36 mouse cellular contexts compared by ENCODE assay signal in genomic region chr9:123486635-123487034, GRCm38 (mm10). TPM values are rescaled to one million over a fixed set of nuclear protein-coding genes. Genes with fewer than 3 reads are reported as not detected.
A peak's percentile ranks its signal among the peaks of the same experiment; 100 is the strongest.
DNase-seq lines count a peak whose midpoint lies in the region; ATAC-seq and TF ChIP-seq lines count a peak whose summit lies in the region.
"Had no signal": no experiment of that assay in that cellular context is flagged by ENCODE, and none has a peak within 500 bp of the region (broad histone marks: within the 10 kb centered on the region; RNA-seq: fewer than 3 reads in every experiment).

No protein-coding gene starts in this region.

- DNase-seq in embryonic facial prominence, embryonic 10.5 days (ENCODE audit: low spot score): no peak
- no peak for DNase-seq in heart, postnatal 4 days
- DNase-seq in G1E (ENCODE audit: low spot score): no peak
- DNase-seq in cerebellum, adult 11 months: no peak
- DNase-seq: adrenal gland, postnatal 10 days; cerebellum, adult 9-10 months; cerebellum, postnatal 36 days; forebrain, postnatal 0 days; gastrocnemius, postnatal 14 days; heart, adult 18-20 months; heart, postnatal 36 days; kidney, adult 2 months; kidney, postnatal 36 days; lung, adult 2 months; lung, postnatal 10 days; right cerebral cortex, postnatal 25 days; spleen, adult 18-20 months; thymus, adult 18-20 months; thymus, postnatal 36 days had no signal

- H3K9me3 ChIP-seq in embryonic facial prominence, embryonic 13.5 days: no peaks in the 10 kb centered on the region
- no peaks in the 10 kb centered on the region for H3K9me3 ChIP-seq in embryonic facial prominence, embryonic 10.5 days
- H3K9me3 ChIP-seq in heart, embryonic 13.5 days: no peaks in the 10 kb centered on the region
- no peaks in the 10 kb centered on the region for H3K9me3 ChIP-seq in G1E (replicated peaks)
- H3K9me3 ChIP-seq in hindbrain, embryonic 13.5 days: no peaks in the 10 kb centered on the region
- H3K9me3 ChIP-seq: embryonic facial prominence, embryonic 12.5 days; forebrain, embryonic 12.5 days; limb, embryonic 12.5 days; liver, embryonic 12.5 days; midbrain, embryonic 10.5 days; midbrain, embryonic 15.5 days; neural tube, embryonic 15.5 days had no signal

- TF ChIP-seq CTCF in G1E (IDR thresholded peaks at IDR 0.05; ENCODE audit: low read depth, low read length): no peak

- WGBS in embryonic facial prominence, embryonic 13.5 days: 59% methylated on average over 3 of the region's 3 CpGs
- 67% methylated on average over 3 of the region's 3 CpGs for WGBS in embryonic facial prominence, embryonic 10.5 days
- 76% methylated on average over 3 of the region's 3 CpGs for WGBS in heart, embryonic 13.5 days
- 76% methylated on average over 3 of the region's 3 CpGs for WGBS in hindbrain, embryonic 13.5 days

- 0 out of 2 replicates have a peak overlapping the region, but pooled peaks have one; percentile 5 for H3K4me2 ChIP-seq in embryonic facial prominence, embryonic 13.5 days
- no peak overlapping the region for H3K4me2 ChIP-seq in heart, embryonic 13.5 days
- no peak overlapping the region for H3K4me2 ChIP-seq in hindbrain, embryonic 13.5 days
- H3K4me2 ChIP-seq: embryonic facial prominence, embryonic 12.5 days; forebrain, embryonic 12.5 days; hindbrain, embryonic 14.5 days; limb, embryonic 12.5 days; liver, embryonic 12.5 days; midbrain, embryonic 15.5 days; neural tube, embryonic 15.5 days had no signal

- no peak overlapping the region for H3K9ac ChIP-seq in embryonic facial prominence, embryonic 13.5 days
- H3K9ac ChIP-seq in heart, embryonic 13.5 days: peak overlapping the region; percentile 19
- no peak overlapping the region for H3K9ac ChIP-seq in hindbrain, embryonic 13.5 days
- H3K9ac ChIP-seq: embryonic facial prominence, embryonic 12.5 days; forebrain, embryonic 12.5 days; forebrain, postnatal 0 days; hindbrain, embryonic 14.5 days; limb, embryonic 12.5 days; liver, embryonic 12.5 days; midbrain, embryonic 15.5 days; neural tube, embryonic 15.5 days had no signal

- H3K4me3 ChIP-seq in embryonic facial prominence, embryonic 13.5 days: no peak overlapping the region
- no peak overlapping the region for H3K4me3 ChIP-seq in embryonic facial prominence, embryonic 10.5 days
- no peak overlapping the region for H3K4me3 ChIP-seq in heart, embryonic 13.5 days
- H3K4me3 ChIP-seq in G1E (ENCODE audit: low read depth, low read length): no peak overlapping the region
- no peak overlapping the region for H3K4me3 ChIP-seq in hindbrain, embryonic 13.5 days
- H3K4me3 ChIP-seq: embryonic facial prominence, embryonic 12.5 days; erythroblast, embryonic 14.5 days; forebrain, embryonic 12.5 days; layer of hippocampus, adult 2 months; left cerebral cortex, adult 2 months; limb, embryonic 12.5 days; liver, embryonic 12.5 days; midbrain, embryonic 10.5 days; midbrain, embryonic 15.5 days; neural tube, embryonic 15.5 days had no signal

- peaks cover 43% of the 10 kb centered on the region for H3K36me3 ChIP-seq in embryonic facial prominence, embryonic 13.5 days
- H3K36me3 ChIP-seq in embryonic facial prominence, embryonic 10.5 days (replicated peaks): peaks cover 78% of the 10 kb centered on the region
- H3K36me3 ChIP-seq in heart, embryonic 13.5 days: peaks cover 53% of the 10 kb centered on the region
- H3K36me3 ChIP-seq in G1E (replicated peaks): peaks cover 91% of the 10 kb centered on the region
- H3K36me3 ChIP-seq in hindbrain, embryonic 13.5 days: no peaks in the 10 kb centered on the region
- H3K36me3 ChIP-seq: midbrain, embryonic 15.5 days; neural tube, embryonic 15.5 days had no signal

- peaks cover 50% of the 10 kb centered on the region for H3K4me1 ChIP-seq in embryonic facial prominence, embryonic 13.5 days
- peaks cover 54% of the 10 kb centered on the region for H3K4me1 ChIP-seq in embryonic facial prominence, embryonic 10.5 days
- H3K4me1 ChIP-seq in heart, embryonic 13.5 days: peaks cover 90% of the 10 kb centered on the region
- H3K4me1 ChIP-seq in G1E (ENCODE audit: insufficient read depth, low read depth, low read length): peaks cover 72% of the 10 kb centered on the region
- peaks cover 28% of the 10 kb centered on the region for H3K4me1 ChIP-seq in hindbrain, embryonic 13.5 days (replicated peaks)
- H3K4me1 ChIP-seq: midbrain, embryonic 15.5 days had no signal

- ATAC-seq in embryonic facial prominence, embryonic 13.5 days (ENCODE audit: insufficient number of reproducible peaks, insufficient read depth, low FRiP score, low TSS enrichment, low read depth): no peak
- ATAC-seq in heart, embryonic 13.5 days (ENCODE audit: extremely low read depth, insufficient number of reproducible peaks, low FRiP score, low TSS enrichment): no peak
- peak; percentile 47; the same call in 1 of the 2 replicates for ATAC-seq in G1E (ENCODE audit: extremely low read depth, insufficient number of reproducible peaks, low FRiP score, poor library complexity, severe bottlenecking)
- peak; percentile 19; the same call in 1 of the 2 replicates for ATAC-seq in megakaryocyte, adult 5-6 weeks (ENCODE audit: poor library complexity, severe bottlenecking)
- ATAC-seq in hindbrain, embryonic 13.5 days (ENCODE audit: low FRiP score): no peak
- ATAC-seq: forebrain, postnatal 0 days; liver, embryonic 12.5 days; midbrain, embryonic 15.5 days had no signal

- H3K27ac ChIP-seq in embryonic facial prominence, embryonic 13.5 days: no peak overlapping the region
- H3K27ac ChIP-seq in embryonic facial prominence, embryonic 10.5 days (replicated peaks): no peak overlapping the region
- H3K27ac ChIP-seq in heart, embryonic 13.5 days (replicated peaks): no peak overlapping the region
- no peak overlapping the region for H3K27ac ChIP-seq in hindbrain, embryonic 13.5 days
- H3K27ac ChIP-seq: embryonic facial prominence, embryonic 12.5 days; forebrain, embryonic 12.5 days; hindbrain, embryonic 14.5 days; layer of hippocampus, adult 2 months; left cerebral cortex, adult 2 months; limb, embryonic 12.5 days; liver, embryonic 12.5 days; macrophage; midbrain, embryonic 10.5 days; midbrain, embryonic 15.5 days; neural tube, embryonic 15.5 days had no signal

- H3K27me3 ChIP-seq in embryonic facial prominence, embryonic 13.5 days: no peaks in the 10 kb centered on the region
- no peaks in the 10 kb centered on the region for H3K27me3 ChIP-seq in embryonic facial prominence, embryonic 10.5 days (replicated peaks; ENCODE audit: low read depth, poor library complexity, severe bottlenecking)
- H3K27me3 ChIP-seq in heart, embryonic 13.5 days (replicated peaks): no peaks in the 10 kb centered on the region
- H3K27me3 ChIP-seq in G1E (ENCODE audit: insufficient read depth, low read length): no peaks in the 10 kb centered on the region
- H3K27me3 ChIP-seq in hindbrain, embryonic 13.5 days: no peaks in the 10 kb centered on the region
- H3K27me3 ChIP-seq: CH12.LX; embryonic facial prominence, embryonic 12.5 days; forebrain, embryonic 12.5 days; limb, embryonic 12.5 days; liver, embryonic 12.5 days; midbrain, embryonic 15.5 days; neural tube, embryonic 15.5 days had no signal

RNA-seq across cellular contexts. Expression of gene Limd1, which starts 8.1 kb away (rescaled TPM):
- polyA plus RNA-seq in embryonic facial prominence, embryonic 13.5 days (2015; fragmentation: Nextera tagmentation; extraction: Ambion mirVana): 47.0 and 50.2 TPM in 2 replicates
- 52.1 and 60.8 TPM in 2 replicates for polyA plus RNA-seq in embryonic facial prominence, embryonic 10.5 days (2016; fragmentation: Nextera tagmentation; extraction: Ambion mirVana)
- polyA plus RNA-seq in heart, embryonic 13.5 days (2015; fragmentation: Nextera tagmentation; extraction: Ambion mirVana): 34.6 and 36.1 TPM in 2 replicates
- 10 to 100 TPM; 49.1 to 53.5 TPM for total RNA-seq in heart, postnatal 4 days (2021)
- total RNA-seq in G1E (2014; fragmentation: Nextera tagmentation) (30.3 and 31.2 TPM in 2 replicates), G1E (2017) (22.8 and 24.9 TPM in 2 replicates)
- 12.8 and 14.0 TPM in 2 replicates for polyA plus RNA-seq in G1E (2012)
- total RNA-seq in megakaryocyte, adult 5-6 weeks (2015): 47.3 and 50.7 TPM in 2 replicates
- 48.5 and 49.2 TPM in 2 replicates for total RNA-seq in megakaryocyte, adult 5-6 weeks (2017)
- 17.3 and 18.1 TPM in 2 replicates for polyA plus RNA-seq in hindbrain, embryonic 13.5 days (2015; fragmentation: Nextera tagmentation; extraction: Ambion mirVana)

RNA-seq across cellular contexts. Expression of gene Sacm1l, which starts 42.9 kb away (rescaled TPM):
- 42.8 and 49.3 TPM in 2 replicates for polyA plus RNA-seq in embryonic facial prominence, embryonic 13.5 days (2015; fragmentation: Nextera tagmentation; extraction: Ambion mirVana)
- polyA plus RNA-seq in embryonic facial prominence, embryonic 10.5 days (2016; fragmentation: Nextera tagmentation; extraction: Ambion mirVana): 44.0 and 44.4 TPM in 2 replicates
- 37.6 and 41.7 TPM in 2 replicates for polyA plus RNA-seq in heart, embryonic 13.5 days (2015; fragmentation: Nextera tagmentation; extraction: Ambion mirVana)
- total RNA-seq in heart, postnatal 4 days (2021): 10 to 100 TPM; 44.6 to 47.0 TPM
- total RNA-seq in G1E (2014; fragmentation: Nextera tagmentation): 42.3 and 43.3 TPM in 2 replicates
- 54.7 and 59.7 TPM in 2 replicates for total RNA-seq in G1E (2017)
- polyA plus RNA-seq in G1E (2012): 1.8 and 2.0 TPM in 2 replicates
- total RNA-seq in megakaryocyte, adult 5-6 weeks (2015): 38.9 and 41.4 TPM in 2 replicates
- 46.1 and 49.5 TPM in 2 replicates for total RNA-seq in megakaryocyte, adult 5-6 weeks (2017)
- polyA plus RNA-seq in hindbrain, embryonic 13.5 days (2015; fragmentation: Nextera tagmentation; extraction: Ambion mirVana): 50.4 and 52.4 TPM in 2 replicates

Comparison
In these comparisons a context has a peak if more than half of its experiments do, and no peak if none do; other contexts are left out.
1. ATAC-seq: peak in G1E (single experiment) and megakaryocyte, adult 5-6 weeks (single experiment); none in embryonic facial prominence, embryonic 13.5 days (single experiment), heart, embryonic 13.5 days (single experiment) and hindbrain, embryonic 13.5 days (single experiment).
2. RNA of gene Sacm1l, which starts 42.9 kb away (polyA plus RNA-seq): 50.4 to 52.4 TPM in hindbrain, embryonic 13.5 days, 44.0 to 44.4 TPM in embryonic facial prominence, embryonic 10.5 days, 42.8 to 49.3 TPM in embryonic facial prominence, embryonic 13.5 days and 37.6 to 41.7 TPM in heart, embryonic 13.5 days; 1.8 to 2.0 TPM in G1E; every median in the first group is over 10 times any median in the second.